Mouse (Mus musculus) heart, embryonic 10.5 days (tissue): ENCODE data around the gene Vinac1. TPM values are rescaled to one million over a fixed set of nuclear protein-coding genes. Genes with fewer than 3 reads are reported as not detected.

Experiments used
- DNase-seq: peaks from one replicate; pipeline ENCODE4 v3.0.0-alpha.2; 2017; ENCODE audit warnings: low spot score
- H3K27ac ChIP-seq: fragments of 300-500 bp; sonication (generic); 2 replicates; pipeline ENCODE4 v1.5.1; 2016; ENCODE audit warnings: mild to moderate bottlenecking
- H3K27me3 ChIP-seq: fragments of 300-500 bp; sonication (generic); 2 replicates; pipeline ENCODE4 v1.6.1; 2016; ENCODE audit warnings: mild to moderate bottlenecking; ENCODE audit not compliant: poor library complexity, insufficient read depth, severe bottlenecking
- H3K36me3 ChIP-seq: fragments of 300-500 bp; sonication (generic); 2 replicates; pipeline ENCODE4 v1.6.1; 2016; ENCODE audit warnings: mild to moderate bottlenecking, moderate library complexity
- H3K4me1 ChIP-seq: fragments of 300-500 bp; sonication (generic); 2 replicates; pipeline ENCODE4 v1.6.1; 2016; ENCODE audit warnings: mild to moderate bottlenecking
- H3K4me3 ChIP-seq: fragments of 300-500 bp; sonication (generic); 2 replicates; pipeline ENCODE4 v1.5.1; 2016; ENCODE audit warnings: mild to moderate bottlenecking, moderate library complexity
- H3K9me3 ChIP-seq: fragments of 300-500 bp; sonication (generic); 2 replicates; pipeline ENCODE4 v1.6.1; 2016; ENCODE audit warnings: mild to moderate bottlenecking, moderate library complexity
- WGBS: fragments of 180-500 bp; shearing (Covaris S2); methylation state at CpG from one replicate; pipeline ENCODE4 v1.1.7; 2016; 5-methylcytosine and 5-hydroxymethylcytosine counted together
- polyA plus RNA-seq: library from polyadenylated mRNA; unstranded; fragments of >200 nt; fragmentation: Nextera tagmentation; extraction: Ambion mirVana; gene quantifications from 2 replicates; pipeline ENCODE4 v1.2.1, GENCODE M21; 2016

Vinac1 gene
- 0.05 and 0.09 TPM in 2 replicates for polyA plus RNA-seq

DNA sequence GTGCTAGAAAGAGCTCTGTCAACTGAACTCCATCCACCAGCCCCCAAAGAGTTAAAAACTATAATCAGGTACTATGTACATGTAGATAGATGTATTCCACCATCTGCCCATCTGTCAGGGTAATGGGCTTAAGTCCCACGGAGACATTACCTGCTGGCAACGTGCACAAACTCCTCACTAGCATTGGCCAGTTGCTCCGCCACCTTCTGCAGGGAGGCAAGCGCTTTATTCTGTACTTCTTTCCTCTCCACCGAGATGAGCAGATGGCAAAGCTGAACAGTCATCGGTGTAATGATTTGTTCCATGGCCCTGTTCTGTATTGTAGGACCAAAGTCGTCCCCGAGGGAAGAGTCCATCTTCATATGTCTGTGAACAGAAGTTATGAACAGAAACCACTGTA lies at the start of gene Vinac1:
Vinac1 (minus strand) TSS at position 362 of the 400 bp plus-strand sequence.
- no peak within 1 kb of the TSS for H3K4me3 ChIP-seq
- H3K36me3 ChIP-seq, result no peaks in the 10 kb centered on the region
- no peaks in the 10 kb centered on the region for H3K9me3 ChIP-seq
- 74% methylated on average over 8 of the region's 8 CpGs for WGBS
- H3K4me1 ChIP-seq, result no peaks in the 10 kb centered on the region
- H3K27ac ChIP-seq, result no peak within 1 kb of the TSS
- DNase-seq, result no peak
- no peaks in the 10 kb centered on the region for H3K27me3 ChIP-seq

DNA sequence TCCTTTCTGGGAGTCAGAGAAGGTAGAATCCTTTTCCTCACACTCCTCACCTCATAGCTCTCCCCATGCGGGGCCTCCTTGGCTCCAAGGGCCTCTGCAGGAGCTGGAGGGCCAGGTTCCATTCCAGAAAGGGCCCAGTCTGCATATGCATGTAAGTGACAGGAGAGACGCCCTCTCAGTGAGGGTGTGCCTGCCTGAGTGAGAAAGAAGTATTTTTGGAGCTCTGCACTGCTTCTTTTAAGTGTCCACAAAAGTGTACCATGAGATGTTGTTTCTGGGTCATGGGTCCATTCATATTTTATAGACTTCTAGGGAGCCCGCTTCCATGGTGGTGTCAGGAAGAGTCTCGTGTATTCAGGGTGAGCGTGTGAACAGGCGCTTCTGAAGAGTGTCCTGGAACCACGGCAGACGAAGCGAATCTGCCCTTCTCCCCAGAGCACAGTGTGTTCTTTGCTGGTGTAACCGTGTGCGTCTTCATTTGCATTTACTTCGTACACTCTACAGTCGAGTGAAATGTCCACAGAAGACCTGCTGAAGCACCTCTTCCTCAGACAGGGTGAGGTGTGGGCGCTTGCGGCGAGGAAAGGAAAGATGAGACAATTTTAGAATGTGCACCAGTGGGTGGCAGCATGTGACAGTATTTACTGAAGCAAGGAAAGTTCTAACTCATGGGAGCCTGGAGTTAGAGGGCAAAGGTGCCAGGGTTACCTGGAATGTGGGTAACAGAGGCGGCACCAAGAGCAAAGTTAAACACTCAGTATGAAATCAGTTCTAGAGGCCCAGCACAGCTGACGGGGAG lies 46.2 kb upstream of the Vinac1 start:
- Histone ChIP-seq H3K27ac (no peak overlapping the region), H3K27me3 (no peaks in the 10 kb centered on the region), H3K4me3 (no peak overlapping the region), H3K9me3 (no peaks in the 10 kb centered on the region), H3K36me3 (peaks cover 28% of the 10 kb centered on the region), H3K4me1 (peaks cover 6% of the 10 kb centered on the region; the same call in 1 of the 2 replicates)
- no peak for DNase-seq
- 83% methylated on average over 18 of the region's 18 CpGs for WGBS

DNA sequence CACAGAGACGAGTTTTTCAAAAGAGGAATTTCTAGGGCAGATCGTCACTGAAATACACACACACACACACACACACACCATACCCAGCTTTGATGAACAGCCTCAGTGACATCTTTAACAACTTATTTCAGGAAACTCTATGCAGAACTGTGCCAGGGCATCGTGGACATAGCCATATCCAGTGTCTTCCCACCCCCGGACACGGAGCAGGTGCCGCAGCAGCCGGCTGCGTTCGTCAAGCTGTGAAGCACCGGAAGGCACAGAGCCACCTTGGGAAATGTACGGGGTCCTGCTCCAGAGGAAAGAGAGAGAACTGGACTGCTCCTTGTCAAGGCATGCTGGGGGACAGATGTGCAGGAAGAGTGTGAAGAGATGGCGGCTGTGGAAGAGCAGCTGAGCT lies 44.8 kb upstream of the Vinac1 start:
- Histone ChIP-seq H3K4me1 (peaks cover 6% of the 10 kb centered on the region; the same call in 1 of the 2 replicates), H3K4me3 (no peak overlapping the region), H3K36me3 (peaks cover 38% of the 10 kb centered on the region), H3K9me3 (no peaks in the 10 kb centered on the region), H3K27me3 (no peaks in the 10 kb centered on the region), H3K27ac (no peak overlapping the region)
- no peak for DNase-seq
- 86% methylated on average over 12 of the region's 12 CpGs for WGBS

DNA sequence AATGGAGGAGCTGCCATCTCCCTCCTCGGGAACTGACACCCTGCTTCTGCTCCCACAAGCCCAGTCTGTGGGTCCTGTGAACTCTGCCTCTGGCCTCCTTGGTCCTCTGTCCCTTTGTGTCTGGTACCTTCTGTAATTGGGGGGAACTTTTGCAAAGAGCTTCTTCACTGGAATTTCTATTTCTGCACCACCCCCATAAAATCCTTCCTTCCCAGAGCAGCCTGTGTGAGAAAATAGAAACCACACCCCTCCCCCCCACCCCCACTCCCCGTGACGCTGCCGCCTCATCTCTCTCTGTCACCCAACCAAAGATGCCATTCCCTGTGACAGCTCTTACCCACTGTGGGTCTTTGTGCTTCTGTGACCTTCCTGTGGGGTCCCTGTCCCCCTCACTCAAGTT lies 42.4 kb upstream of the Vinac1 start:
- Histone ChIP-seq H3K36me3 (peaks cover 57% of the 10 kb centered on the region), H3K4me3 (no peak overlapping the region), H3K9me3 (no peaks in the 10 kb centered on the region), H3K4me1 (peaks cover 6% of the 10 kb centered on the region; the same call in 1 of the 2 replicates), H3K27ac (peak overlapping the region; percentile 56), H3K27me3 (no peaks in the 10 kb centered on the region)
- DNase-seq, result no peak
- WGBS, result 52% methylated on average over 4 of the region's 4 CpGs

DNA sequence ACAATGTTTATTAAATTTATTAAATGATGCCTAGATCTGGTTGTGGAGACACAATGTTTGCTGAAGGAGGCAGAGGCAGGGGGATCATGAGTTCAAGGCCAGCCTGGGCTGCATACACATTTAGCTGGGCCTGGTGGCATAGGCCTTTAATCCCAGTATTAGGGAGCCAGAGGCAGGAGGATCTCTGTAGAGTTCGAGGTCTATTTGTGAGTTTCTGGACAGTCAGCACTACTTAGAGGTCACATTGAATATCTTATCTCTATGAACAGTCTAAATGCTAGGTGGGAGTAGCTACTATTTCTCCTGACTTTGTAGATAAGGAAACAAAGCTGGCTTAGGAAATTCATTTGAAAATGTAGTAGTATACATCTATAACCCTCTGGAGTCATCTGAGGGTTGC lies 39.5 kb upstream of the Vinac1 start:
- no peaks in the 10 kb centered on the region for H3K27me3 ChIP-seq
- DNase-seq, result no peak
- H3K27ac ChIP-seq, result no peak overlapping the region
- H3K4me1 ChIP-seq, result peaks cover 6% of the 10 kb centered on the region; the same call in 1 of the 2 replicates
- H3K36me3 ChIP-seq, result peaks cover 48% of the 10 kb centered on the region
- no peak overlapping the region for H3K4me3 ChIP-seq
- 84% methylated on average over 1 of the region's 1 CpGs for WGBS
- no peaks in the 10 kb centered on the region for H3K9me3 ChIP-seq

GRCm38 (mm10) chr2:129084959-129085358 lies 37.0 kb upstream of the Vinac1 start:
- Histone ChIP-seq H3K4me1 (peaks cover 1% of the 10 kb centered on the region; the same call in 1 of the 2 replicates), H3K36me3 (peaks cover 42% of the 10 kb centered on the region), H3K27ac (no peak overlapping the region), H3K27me3 (no peaks in the 10 kb centered on the region), H3K9me3 (no peaks in the 10 kb centered on the region), H3K4me3 (no peak overlapping the region)
- DNase-seq, result no peak
- WGBS, result 41% methylated on average over 2 of the region's 2 CpGs

GRCm38 (mm10) chr2:129083514-129083913 lies 35.5 kb upstream of the Vinac1 start:
- H3K27me3 ChIP-seq, result no peaks in the 10 kb centered on the region
- H3K27ac ChIP-seq, result no peak overlapping the region
- no peaks in the 10 kb centered on the region for H3K4me1 ChIP-seq
- no peak overlapping the region for H3K4me3 ChIP-seq
- H3K9me3 ChIP-seq, result no peaks in the 10 kb centered on the region
- WGBS, result 85% methylated on average over 5 of the region's 5 CpGs
- H3K36me3 ChIP-seq, result peaks cover 35% of the 10 kb centered on the region
- no peak for DNase-seq

- Histone ChIP-seq H3K4me1 (no peaks in the 10 kb centered on the region), H3K27me3 (no peaks in the 10 kb centered on the region), H3K27ac (no peak overlapping the region), H3K36me3 (peaks cover 30% of the 10 kb centered on the region), H3K9me3 (no peaks in the 10 kb centered on the region), H3K4me3 (no peak overlapping the region)
- DNase-seq, result no peak
- 55% methylated on average over 13 of the region's 13 CpGs for WGBS
Measured at GRCm38 (mm10) chr2:129081097-129081496, 33.1 kb upstream of the Vinac1 start.

DNA sequence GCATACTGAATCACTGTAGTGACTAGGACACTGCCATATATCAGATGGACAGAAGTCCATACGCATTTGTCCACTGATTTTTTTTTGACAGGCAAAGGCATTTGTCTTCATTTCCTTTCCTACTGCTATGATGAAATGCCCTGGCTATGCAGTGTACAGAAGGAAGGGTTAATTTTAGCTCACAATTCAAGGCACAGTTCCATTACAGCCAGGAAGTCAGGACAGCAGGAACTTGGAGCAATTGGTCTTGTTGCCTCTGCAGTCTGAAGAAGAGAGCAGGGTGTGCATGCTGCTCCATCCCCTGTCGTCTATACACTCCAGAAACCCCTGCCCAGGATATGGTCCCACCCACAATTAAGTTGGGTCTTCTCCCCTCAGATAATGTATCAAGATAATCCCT lies 31.2 kb upstream of the Vinac1 start:
- no peaks in the 10 kb centered on the region for H3K27me3 ChIP-seq
- H3K27ac ChIP-seq, result no peak overlapping the region
- H3K4me3 ChIP-seq, result no peak overlapping the region
- peaks cover 17% of the 10 kb centered on the region; the same call in 1 of the 2 replicates for H3K36me3 ChIP-seq
- 75% methylated on average over 2 of the region's 2 CpGs for WGBS
- no peak for DNase-seq
- H3K9me3 ChIP-seq, result no peaks in the 10 kb centered on the region
- no peaks in the 10 kb centered on the region for H3K4me1 ChIP-seq

GRCm38 (mm10) chr2:129078313-129078712 lies 30.3 kb upstream of the Vinac1 start:
- no peaks in the 10 kb centered on the region for H3K4me1 ChIP-seq
- H3K27me3 ChIP-seq, result no peaks in the 10 kb centered on the region
- WGBS, result 83% methylated on average over 3 of the region's 3 CpGs
- H3K36me3 ChIP-seq, result peaks cover 17% of the 10 kb centered on the region; the same call in 1 of the 2 replicates
- no peak for DNase-seq
- H3K27ac ChIP-seq, result no peak overlapping the region
- no peaks in the 10 kb centered on the region for H3K9me3 ChIP-seq
- H3K4me3 ChIP-seq, result no peak overlapping the region

- H3K9me3 ChIP-seq, result no peaks in the 10 kb centered on the region
- no peak overlapping the region for H3K4me3 ChIP-seq
- H3K27ac ChIP-seq, result no peak overlapping the region
- no peaks in the 10 kb centered on the region for H3K27me3 ChIP-seq
- 82% methylated on average over 3 of the region's 3 CpGs for WGBS
- H3K4me1 ChIP-seq, result peaks cover 9% of the 10 kb centered on the region
- peaks cover 12% of the 10 kb centered on the region; the same call in 1 of the 2 replicates for H3K36me3 ChIP-seq
- no peak for DNase-seq
Measured at GRCm38 (mm10) chr2:129070296-129070695, 22.3 kb upstream of the Vinac1 start.

- H3K9me3 ChIP-seq, result no peaks in the 10 kb centered on the region
- peaks cover 12% of the 10 kb centered on the region; the same call in 1 of the 2 replicates for H3K36me3 ChIP-seq
- H3K4me1 ChIP-seq, result peaks cover 9% of the 10 kb centered on the region
- peak overlapping the region; percentile 83 for H3K4me3 ChIP-seq
- WGBS, result under 1% methylated on average over 20 of the region's 20 CpGs
- DNase-seq, result peak; percentile 86
- no peaks in the 10 kb centered on the region for H3K27me3 ChIP-seq
- H3K27ac ChIP-seq, result peak overlapping the region; percentile 93
Measured at GRCm38 (mm10) chr2:129066326-129066725, 18.4 kb upstream of the Vinac1 start.

DNA sequence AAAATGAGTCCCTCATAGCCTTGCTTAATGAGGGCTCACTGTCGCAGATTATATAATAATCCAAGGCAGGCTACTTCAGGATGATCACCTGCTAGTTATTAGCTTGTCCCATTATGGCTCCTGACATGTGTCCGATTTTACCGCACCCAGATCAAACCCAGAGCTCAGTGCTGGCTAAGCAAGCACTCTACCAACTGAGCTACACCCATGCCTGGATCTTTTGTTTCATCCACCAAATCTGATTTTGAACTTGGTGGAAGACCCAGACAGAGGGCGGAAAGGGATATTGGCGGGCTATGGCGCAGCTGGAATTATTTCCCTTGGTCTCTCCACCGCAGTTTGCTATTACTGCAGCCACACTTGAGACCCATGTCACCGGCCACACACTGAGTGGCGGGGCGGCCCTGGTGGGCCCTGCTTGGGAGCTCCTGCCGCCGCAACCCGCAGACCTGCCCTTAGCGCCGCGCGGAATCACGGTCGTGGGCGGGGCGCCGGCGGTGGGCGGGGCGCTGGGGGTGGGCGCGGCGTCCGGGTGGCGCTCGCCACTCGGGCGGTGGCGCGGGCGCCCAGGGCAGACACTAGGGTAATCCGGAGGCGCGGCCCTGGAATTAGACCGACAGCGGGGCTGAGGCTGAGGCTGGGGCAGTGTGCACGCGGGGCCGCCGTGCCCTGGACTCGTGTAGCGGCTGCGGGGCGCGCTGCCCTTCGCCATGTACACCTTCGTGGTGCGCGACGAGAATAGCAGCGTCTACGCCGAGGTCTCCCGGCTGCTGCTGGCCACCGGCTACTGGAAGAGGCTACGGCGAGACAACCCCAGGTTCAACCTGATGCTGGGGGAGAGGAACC lies 17.7 kb upstream of the Vinac1 start, which contains the start of gene Ttl:
Ttl (plus strand) TSS at position 506 of the 846 bp plus-strand sequence.
- Histone ChIP-seq H3K9me3 (no peaks in the 10 kb centered on the region), H3K4me1 (peaks cover 9% of the 10 kb centered on the region), H3K36me3 (peaks cover 12% of the 10 kb centered on the region; the same call in 1 of the 2 replicates), H3K27me3 (no peaks in the 10 kb centered on the region), H3K4me3 (peak within 1 kb of the TSS; percentile 83), H3K27ac (peak within 1 kb of the TSS; percentile 93)
- 1% methylated on average over 62 of the region's 62 CpGs for whole genome bisulfite sequencing
- DNase-seq, result peak; percentile 85
